Mouse (Mus musculus) intestine, embryonic 16.5 days (tissue): ENCODE results near the gene Ndufs1. TPM values are rescaled to one million over a fixed set of nuclear protein-coding genes. Genes with fewer than 3 reads are reported as not detected.
"Not testable (repeated sequence)": the region's sequence is repeated elsewhere in the genome, so short reads cannot be mapped to it uniquely, and the experiment has no call there.

Experiments used
- ATAC-seq: fragments of 200-750 bp; cut with Nextera tagmentation; 2 replicates; pipeline ENCODE4 v1.8.0; 2017; ENCODE audit warnings: moderate TSS enrichment, moderate library complexity
- H3K27ac ChIP-seq: fragments of 300-500 bp; sonication (generic); 2 replicates; pipeline ENCODE4 v1.5.1; 2014; ENCODE audit warnings: mild to moderate bottlenecking, low read length
- H3K27me3 ChIP-seq: fragments of 300-500 bp; sonication (generic); replicated peaks from 2 replicates; pipeline ENCODE4 v1.6.1; 2014; ENCODE audit warnings: low read length, control low read depth, mixed read lengths; ENCODE audit not compliant: control insufficient read depth, insufficient read depth
- H3K36me3 ChIP-seq: fragments of 300-500 bp; sonication (generic); 2 replicates; pipeline ENCODE4 v1.6.1; 2014; ENCODE audit warnings: low read length, control low read depth; ENCODE audit not compliant: control insufficient read depth, insufficient read depth
- H3K4me1 ChIP-seq: fragments of 300-500 bp; sonication (generic); 2 replicates; pipeline ENCODE4 v1.6.1; 2014; ENCODE audit warnings: low read length, control low read depth, mixed read lengths; ENCODE audit not compliant: control insufficient read depth, insufficient read depth
- H3K4me2 ChIP-seq: fragments of 300-500 bp; sonication (generic); 2 replicates; pipeline ENCODE4 v1.6.1; 2014; ENCODE audit warnings: low read depth, low read length, control low read depth
- H3K4me3 ChIP-seq: fragments of 300-500 bp; sonication (generic); 2 replicates; pipeline ENCODE4 v1.5.1; 2014; ENCODE audit warnings: mild to moderate bottlenecking, low read length
- H3K9ac ChIP-seq: fragments of 300-500 bp; sonication (generic); 2 replicates; pipeline ENCODE4 v1.6.1; 2014; ENCODE audit warnings: low read depth, low read length
- H3K9me3 ChIP-seq: fragments of 300-500 bp; sonication (generic); 2 replicates; pipeline ENCODE4 v1.6.1; 2016; ENCODE audit warnings: low read length, control low read depth; ENCODE audit not compliant: control insufficient read depth
- WGBS: fragments of 180-500 bp; shearing (Covaris S2); extraction: QIAGEN DNeasy Blood & Tissue Kit; methylation state at CpG from one replicate; pipeline ENCODE4 v1.1.7; 2014; 5-methylcytosine and 5-hydroxymethylcytosine counted together
- polyA plus RNA-seq: library from polyadenylated mRNA; unstranded; fragments of >200 nt; fragmentation: Nextera tagmentation; extraction: Ambion mirVana; gene quantifications from 2 replicates; pipeline ENCODE4 v1.2.1, GENCODE M21; 2015

Gene Ndufs1
- polyA plus RNA-seq, 1 experiment from 2014 or later = 202 TPM

GRCm38 (mm10) chr1:63190851-63191250 lies 14.2 kb upstream of the Ndufs1 start:
- no peak overlapping the region for H3K9ac ChIP-seq
- no peaks in the 10 kb centered on the region for H3K27me3 ChIP-seq
- H3K4me1 ChIP-seq = no peaks in the 10 kb centered on the region
- H3K36me3 ChIP-seq = no peaks in the 10 kb centered on the region
- 58% methylated on average over 8 of the region's 8 CpGs for WGBS
- H3K4me2 ChIP-seq = no peak overlapping the region
- no peak for ATAC-seq
- no peak overlapping the region for H3K27ac ChIP-seq
- no peaks in the 10 kb centered on the region for H3K9me3 ChIP-seq
- H3K4me3 ChIP-seq = no peak overlapping the region

- Histone ChIP-seq H3K4me1 (no peaks in the 10 kb centered on the region), H3K27ac (no peak overlapping the region), H3K27me3 (no peaks in the 10 kb centered on the region), H3K36me3 (no peaks in the 10 kb centered on the region), H3K9me3 (no peaks in the 10 kb centered on the region), H3K9ac (no peak overlapping the region), H3K4me2 (no peak overlapping the region), H3K4me3 (no peak overlapping the region)
- WGBS = 86% methylated on average over 3 of the region's 3 CpGs
- ATAC-seq = no peak
Observed at GRCm38 (mm10) chr1:63188536-63188935, 11.9 kb upstream of the Ndufs1 start.

- not testable (repeated sequence) for ATAC-seq, H3K36me3 ChIP-seq, H3K4me2 ChIP-seq, H3K9me3 ChIP-seq, H3K9ac ChIP-seq, H3K27ac ChIP-seq, H3K4me3 ChIP-seq, H3K27me3 ChIP-seq, H3K4me1 ChIP-seq
- 91% methylated on average over 6 of the region's 6 CpGs for WGBS
Observed at GRCm38 (mm10) chr1:63185430-63185829, 8.8 kb upstream of the Ndufs1 start.

GRCm38 (mm10) chr1:63182636-63183270 lies 6.1 kb upstream of the Ndufs1 start:
- Histone ChIP-seq H3K27ac (no peak overlapping the region), H3K9me3 (no peaks in the 10 kb centered on the region), H3K9ac (no peak overlapping the region), H3K27me3 (no peaks in the 10 kb centered on the region), H3K4me1 (peaks cover 9% of the 10 kb centered on the region), H3K36me3 (peaks cover 9% of the 10 kb centered on the region; the same call in 1 of the 2 replicates), H3K4me2 (no peak overlapping the region), H3K4me3 (no peak overlapping the region)
- no peak for ATAC-seq
- WGBS = 60% methylated on average over 10 of the region's 10 CpGs

- Histone ChIP-seq H3K4me1 (peaks cover 10% of the 10 kb centered on the region), H3K4me2 (no peak overlapping the region), H3K9me3 (no peaks in the 10 kb centered on the region), H3K36me3 (peaks cover 9% of the 10 kb centered on the region; the same call in 1 of the 2 replicates), H3K27ac (no peak overlapping the region), H3K27me3 (no peaks in the 10 kb centered on the region), H3K9ac (no peak overlapping the region), H3K4me3 (no peak overlapping the region)
- ATAC-seq = no peak
- WGBS = 77% methylated on average over 5 of the region's 5 CpGs
Observed at GRCm38 (mm10) chr1:63182212-63182611, 5.6 kb upstream of the Ndufs1 start.

- Histone ChIP-seq H3K9me3 (no peaks in the 10 kb centered on the region), H3K4me2 (no peak overlapping the region), H3K9ac (no peak overlapping the region), H3K4me1 (peaks cover 10% of the 10 kb centered on the region), H3K27me3 (no peaks in the 10 kb centered on the region), H3K27ac (no peak overlapping the region), H3K4me3 (no peak overlapping the region), H3K36me3 (peaks cover 9% of the 10 kb centered on the region; the same call in 1 of the 2 replicates)
- 98% methylated on average over 1 of the region's 1 CpGs for WGBS
- no peak for ATAC-seq
Observed at GRCm38 (mm10) chr1:63181480-63181879, 4.8 kb upstream of the Ndufs1 start.

GRCm38 (mm10) chr1:63181019-63181418 lies 4.4 kb upstream of the Ndufs1 start:
- H3K27me3 ChIP-seq = no peaks in the 10 kb centered on the region
- peaks cover 10% of the 10 kb centered on the region for H3K4me1 ChIP-seq
- peaks cover 9% of the 10 kb centered on the region; the same call in 1 of the 2 replicates for H3K36me3 ChIP-seq
- no peak overlapping the region for H3K27ac ChIP-seq
- no peak overlapping the region for H3K4me2 ChIP-seq
- H3K9ac ChIP-seq = no peak overlapping the region
- peak; percentile 67 for ATAC-seq
- H3K4me3 ChIP-seq = no peak overlapping the region
- H3K9me3 ChIP-seq = no peaks in the 10 kb centered on the region
- WGBS = 2% methylated on average over 3 of the region's 3 CpGs

GRCm38 (mm10) chr1:63180575-63180974 lies 3.9 kb upstream of the Ndufs1 start:
- not testable (repeated sequence) for H3K4me2 ChIP-seq, H3K9me3 ChIP-seq, H3K9ac ChIP-seq, H3K27me3 ChIP-seq, H3K4me3 ChIP-seq, H3K27ac ChIP-seq, H3K36me3 ChIP-seq
- ATAC-seq = 0 out of 2 replicates have a peak, but pooled peaks have one; percentile 3
- peaks cover 10% of the 10 kb centered on the region for H3K4me1 ChIP-seq
- 68% methylated on average over 4 of the region's 4 CpGs for WGBS

- H3K36me3 ChIP-seq = peaks cover 9% of the 10 kb centered on the region; the same call in 1 of the 2 replicates
- H3K27me3 ChIP-seq = no peaks in the 10 kb centered on the region
- no peak for ATAC-seq
- peaks cover 14% of the 10 kb centered on the region for H3K4me1 ChIP-seq
- WGBS = 91% methylated on average over 4 of the region's 4 CpGs
- H3K4me3 ChIP-seq = no peak overlapping the region
- no peak overlapping the region for H3K27ac ChIP-seq
- H3K9me3 ChIP-seq = no peaks in the 10 kb centered on the region
- no peak overlapping the region for H3K9ac ChIP-seq
- H3K4me2 ChIP-seq = no peak overlapping the region
Observed at GRCm38 (mm10) chr1:63180122-63180521, 3.5 kb upstream of the Ndufs1 start.

- Histone ChIP-seq H3K9ac (peak overlapping the region; percentile 90; the same call in 1 of the 2 replicates), H3K36me3 (peaks cover 9% of the 10 kb centered on the region; the same call in 1 of the 2 replicates), H3K27me3 (no peaks in the 10 kb centered on the region), H3K27ac (no peak overlapping the region), H3K4me2 (peak overlapping the region; percentile 54), H3K9me3 (no peaks in the 10 kb centered on the region), H3K4me1 (peaks cover 19% of the 10 kb centered on the region), H3K4me3 (peak overlapping the region; percentile 71)
- no peak for ATAC-seq
- 64% methylated on average over 3 of the region's 3 CpGs for WGBS
Observed at GRCm38 (mm10) chr1:63178308-63178707, 1.7 kb upstream of the Ndufs1 start.
